Mouse (Mus musculus) bone marrow, adult 2 months (tissue): Measurements from ENCODE around the gene Ttc12.

Source experiments
- CTCF ChIP-seq: fragments of 200-500 bp; IDR thresholded peaks from 2 replicates; pipeline ENCODE4 v1.5.1; 2011; ENCODE audit warnings: low read length, control low read depth; ENCODE audit not compliant: control insufficient read depth, insufficient read depth
- POLR2A ChIP-seq: fragments of 200-500 bp; IDR thresholded peaks from 2 replicates; pipeline ENCODE4 v1.6.1; 2011; ENCODE audit warnings: low read depth, mild to moderate bottlenecking, control low read depth, low read length, borderline replicate concordance; ENCODE audit not compliant: control insufficient read depth

GRCm38 (mm10) chr9:49528943-49529342 lies 42.9 kb upstream of the Ttc12 start:
- TF ChIP-seq CTCF (peak; percentile 24; the same call in 1 of the 2 replicates), POLR2A (no peak)
